Mouse (Mus musculus): ENCODE measurements around the gene Gm10715.
"Not testable (repeated sequence)": the region's sequence is repeated elsewhere in the genome, so short reads cannot be mapped to it uniquely, and the experiment has no call there.

DNA sequence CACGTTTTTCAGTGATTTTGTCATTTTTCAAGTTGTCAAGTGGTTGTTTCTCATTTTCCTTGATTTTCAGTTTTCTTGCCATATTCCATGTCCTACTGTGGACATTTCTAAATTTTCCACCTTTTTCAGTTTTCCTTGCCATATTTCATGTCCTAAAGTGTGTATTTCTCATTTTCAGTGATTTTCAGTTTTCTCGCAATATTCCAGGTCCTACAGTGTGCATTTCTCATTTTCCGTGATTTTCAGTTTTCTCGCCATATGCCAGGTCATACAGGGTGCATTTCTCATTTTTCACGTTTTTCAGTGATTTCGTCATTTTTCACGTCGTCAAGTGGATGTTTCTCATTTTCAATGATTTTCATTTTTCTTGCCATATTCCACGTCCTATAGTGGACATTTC is 17.7 kb upstream of the Gm10715 start:
- not testable (repeated sequence) for TF ChIP-seq CTCF (IDR thresholded peaks at IDR 0.05; ENCODE audit: low read depth, low read length); POLR2A (IDR thresholded peaks at IDR 0.05; ENCODE audit: extremely low read depth, insufficient read depth, low read length)

All from liver, adult 2 months (tissue).